Mouse (Mus musculus): ENCODE measurements around the gene Tmed4.

Gene Tmed4

GRCm38 (mm10) chr11:6274387-6275093 is at the start of gene Tmed4:
Tmed4 (minus strand) TSS chr11:6274870.
- DNase-seq (ENCODE audit: low spot score), result peak; percentile 98

DNA sequence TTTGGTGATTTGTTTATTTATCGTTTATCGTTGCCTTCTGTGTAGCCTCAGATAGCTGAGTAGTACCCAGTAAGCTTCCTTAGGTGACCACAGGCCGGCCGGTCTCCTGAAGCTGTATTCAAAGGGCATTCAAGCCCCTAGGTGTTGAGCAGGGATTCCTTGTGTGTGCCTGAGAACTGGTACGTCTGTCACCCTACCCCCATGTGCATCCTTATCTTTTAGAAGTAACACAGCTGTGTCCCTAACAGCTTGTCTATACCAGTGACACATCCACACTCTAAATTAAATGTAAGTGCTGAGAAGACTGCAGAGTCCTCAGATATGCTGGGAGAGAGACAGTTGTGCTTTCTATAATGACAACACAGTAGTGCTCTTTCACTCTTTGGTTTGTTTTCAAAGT is 48.7 kb upstream of the Tmed4 start:
- DNase-seq (ENCODE audit: low spot score), result no peak

DNA sequence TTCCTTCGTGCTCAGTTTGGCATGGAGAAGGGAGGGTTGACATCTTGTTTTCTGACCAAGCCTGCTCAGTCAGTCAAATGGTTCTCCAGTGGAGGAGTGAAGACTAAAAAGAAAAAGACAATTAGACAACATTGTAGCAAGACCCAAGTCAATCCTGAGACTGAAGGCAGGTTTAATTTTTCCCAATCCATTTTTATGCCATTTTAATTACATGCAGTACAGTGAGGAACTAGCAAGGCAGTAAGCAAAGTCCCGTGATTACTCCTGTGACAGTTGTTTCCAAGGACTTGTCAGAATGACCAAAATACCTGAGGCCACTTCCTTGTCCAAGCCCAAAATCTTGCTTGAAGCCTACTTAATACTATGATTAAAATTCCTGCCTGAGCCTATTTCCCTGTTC is 47.4 kb upstream of the Tmed4 start:
- DNase-seq (ENCODE audit: low spot score), result no peak

DNA sequence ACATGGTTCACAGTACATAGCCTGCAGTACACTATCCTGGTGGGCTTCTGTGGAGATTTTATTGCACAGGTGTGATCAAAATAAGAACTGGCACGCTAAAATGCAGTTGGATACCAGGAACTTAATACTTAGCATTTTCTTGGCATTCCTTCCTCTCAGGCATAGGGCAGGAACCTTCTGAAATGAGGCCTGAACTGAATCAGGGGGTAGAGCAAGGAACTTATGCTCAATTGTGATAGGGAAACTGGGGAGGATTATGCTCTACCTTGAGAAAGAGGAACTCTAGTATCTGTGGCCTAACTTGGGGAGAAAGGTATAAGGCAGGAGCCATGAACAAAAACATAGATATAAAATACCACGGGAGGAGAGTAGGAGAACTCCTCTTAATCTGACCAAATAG is 44.7 kb upstream of the Tmed4 start:
- no peak for DNase-seq (ENCODE audit: low spot score)

DNA sequence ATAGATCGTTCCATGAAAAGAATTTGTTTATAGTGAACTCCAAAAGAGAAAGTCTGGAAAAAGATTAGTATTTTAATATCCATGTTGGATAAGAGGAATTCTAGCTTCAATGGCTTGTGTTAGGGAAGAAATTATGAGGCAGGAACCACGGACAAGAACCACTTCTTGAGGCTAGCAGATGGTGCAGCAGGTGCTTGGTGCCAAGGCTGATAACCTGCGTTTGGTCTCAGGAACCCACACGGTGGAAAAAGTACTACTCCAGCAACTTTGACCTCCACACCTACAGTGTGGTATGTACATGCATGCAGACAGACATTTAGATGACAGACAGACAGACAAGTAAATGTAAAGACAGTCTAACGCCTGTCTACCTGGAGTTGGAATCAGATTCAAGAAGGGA is 43.9 kb upstream of the Tmed4 start:
- no peak for DNase-seq (ENCODE audit: low spot score)

DNA sequence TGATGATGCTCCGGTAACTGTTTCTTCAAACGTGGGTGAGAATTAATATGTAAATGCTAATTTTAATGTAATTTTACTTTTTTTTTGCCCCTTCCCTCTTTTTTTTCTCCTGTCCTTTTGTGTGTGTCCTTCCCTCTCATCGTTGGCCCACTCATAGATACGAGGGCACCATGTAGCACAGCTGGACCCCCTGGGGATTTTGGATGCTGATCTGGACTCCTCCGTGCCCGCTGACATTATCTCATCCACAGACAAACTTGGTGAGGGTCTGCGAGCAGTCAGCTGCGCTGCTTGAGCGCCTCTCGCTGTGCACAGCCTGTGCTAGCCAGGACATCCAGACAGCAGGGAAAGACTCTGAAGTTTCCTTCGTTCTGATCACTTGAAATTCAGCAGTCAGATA is 42.2 kb upstream of the Tmed4 start:
- DNase-seq (ENCODE audit: low spot score), result no peak

DNA sequence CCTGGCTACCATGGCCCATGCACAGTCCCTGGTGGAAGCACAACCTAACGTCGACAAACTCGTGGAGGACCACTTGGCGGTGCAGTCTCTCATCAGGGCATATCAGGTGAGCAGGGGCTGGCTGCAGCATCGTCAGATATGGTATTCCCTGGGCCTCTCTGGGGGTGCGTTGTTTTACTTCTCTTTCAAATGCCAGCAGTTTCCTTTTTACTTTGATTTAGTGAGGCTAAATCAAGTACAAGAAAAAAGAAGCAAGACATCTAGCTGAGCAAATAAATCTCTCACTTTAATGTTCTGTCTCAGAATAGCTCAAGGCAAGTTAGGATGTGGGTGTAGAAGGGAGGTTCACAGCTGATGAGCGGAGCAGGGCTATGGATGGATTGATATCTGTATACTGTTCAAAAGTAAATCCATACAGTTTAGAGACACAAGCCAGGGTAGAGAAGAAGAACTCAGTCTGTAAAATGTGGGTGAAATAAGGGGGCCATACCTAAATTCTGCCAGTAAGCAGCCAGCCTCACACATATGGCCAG is 39.3 kb upstream of the Tmed4 start:
- DNase-seq (ENCODE audit: low spot score), result no peak

- DNase-seq (ENCODE audit: low spot score), result no peak
Measured at GRCm38 (mm10) chr11:6308181-6308580, 33.5 kb upstream of the Tmed4 start.

GRCm38 (mm10) chr11:6305943-6306430 is 31.3 kb upstream of the Tmed4 start:
- no peak for DNase-seq (ENCODE audit: low spot score)

DNA sequence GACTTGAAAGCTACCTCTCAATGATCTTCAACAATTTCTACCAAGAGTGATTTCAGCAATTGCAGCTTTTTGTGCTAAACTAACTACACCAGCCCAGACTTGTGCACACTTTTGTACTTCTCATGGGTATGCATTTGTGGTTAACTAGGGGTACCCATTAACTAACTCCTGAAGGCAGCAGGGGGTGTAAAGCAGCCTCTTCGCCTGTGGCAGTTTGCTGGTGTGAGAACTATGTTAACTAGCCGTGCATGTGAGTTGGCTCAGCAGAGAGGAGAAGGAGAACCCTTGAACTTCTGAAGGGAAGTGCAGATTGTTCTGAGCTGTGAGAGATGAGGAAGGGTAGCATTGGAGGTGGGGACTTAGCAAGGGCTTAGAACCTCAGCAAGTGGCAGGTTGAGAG is 28.1 kb upstream of the Tmed4 start:
- no peak for DNase-seq (ENCODE audit: low spot score)

DNA sequence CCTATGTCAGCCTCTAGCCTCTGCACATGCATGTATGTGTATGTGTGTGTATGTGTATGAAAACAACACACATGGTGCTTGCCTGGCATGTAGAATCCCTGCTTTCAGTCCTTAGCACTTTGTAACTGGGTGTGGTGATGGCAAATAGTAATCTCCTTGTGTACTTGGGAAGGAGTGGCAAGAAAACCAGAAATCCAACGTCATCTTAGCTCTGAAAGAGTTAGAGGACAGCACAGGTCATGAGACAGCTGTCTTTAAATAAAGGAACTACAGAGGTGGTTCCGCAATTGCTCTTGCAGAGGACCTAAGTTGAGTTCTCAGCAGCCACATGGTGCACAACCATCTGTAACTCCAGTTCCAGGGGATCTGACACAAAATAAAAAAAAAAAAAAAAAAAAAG is 24.8 kb upstream of the Tmed4 start:
- DNase-seq (ENCODE audit: low spot score), result peak; percentile 34

DNA sequence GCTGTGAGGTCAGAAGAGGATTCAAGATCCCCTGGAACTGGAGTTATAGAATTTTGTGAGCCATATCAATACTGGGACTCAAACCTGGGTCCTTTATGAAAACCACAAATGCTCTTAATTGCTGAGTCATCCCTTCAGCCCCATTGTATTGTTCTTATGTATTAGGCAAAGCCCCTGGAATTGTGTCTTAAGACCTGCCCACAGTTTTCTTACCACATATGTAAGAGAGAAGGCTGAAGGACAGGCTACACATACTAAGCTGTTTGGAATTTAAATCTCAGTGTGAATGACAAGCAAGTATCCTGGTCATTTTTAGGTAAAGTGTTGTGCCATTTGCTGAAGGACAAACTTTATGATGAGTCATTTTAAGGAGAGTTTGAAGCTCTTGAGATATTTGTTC is 21.4 kb upstream of the Tmed4 start:
- DNase-seq (ENCODE audit: low spot score), result no peak

- no peak for DNase-seq (ENCODE audit: low spot score)
Measured at GRCm38 (mm10) chr11:6294632-6295031, 20.0 kb upstream of the Tmed4 start.

DNA sequence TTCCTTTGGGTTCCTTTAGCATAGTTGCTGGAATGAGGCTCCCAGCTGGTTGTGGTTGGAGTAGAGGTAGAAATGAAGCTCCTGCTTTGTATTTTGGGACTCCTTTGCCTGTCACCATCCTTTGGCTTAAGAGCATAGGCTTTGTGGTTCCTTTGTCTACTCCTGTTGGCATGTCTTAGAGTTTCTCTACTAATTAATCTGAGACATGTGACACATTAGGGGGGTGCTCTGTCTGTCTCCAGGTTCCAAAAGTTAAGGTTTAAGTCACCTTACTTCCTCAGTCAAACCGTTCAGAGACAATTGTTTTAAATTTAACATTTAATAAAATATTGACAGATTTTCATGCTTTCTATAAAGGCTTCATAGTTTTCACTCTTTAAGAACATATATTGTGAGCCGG is 18.9 kb upstream of the Tmed4 start:
- DNase-seq (ENCODE audit: low spot score), result no peak

GRCm38 (mm10) chr11:6292988-6293349 is 18.3 kb upstream of the Tmed4 start:
- no peak for DNase-seq (ENCODE audit: low spot score)

DNA sequence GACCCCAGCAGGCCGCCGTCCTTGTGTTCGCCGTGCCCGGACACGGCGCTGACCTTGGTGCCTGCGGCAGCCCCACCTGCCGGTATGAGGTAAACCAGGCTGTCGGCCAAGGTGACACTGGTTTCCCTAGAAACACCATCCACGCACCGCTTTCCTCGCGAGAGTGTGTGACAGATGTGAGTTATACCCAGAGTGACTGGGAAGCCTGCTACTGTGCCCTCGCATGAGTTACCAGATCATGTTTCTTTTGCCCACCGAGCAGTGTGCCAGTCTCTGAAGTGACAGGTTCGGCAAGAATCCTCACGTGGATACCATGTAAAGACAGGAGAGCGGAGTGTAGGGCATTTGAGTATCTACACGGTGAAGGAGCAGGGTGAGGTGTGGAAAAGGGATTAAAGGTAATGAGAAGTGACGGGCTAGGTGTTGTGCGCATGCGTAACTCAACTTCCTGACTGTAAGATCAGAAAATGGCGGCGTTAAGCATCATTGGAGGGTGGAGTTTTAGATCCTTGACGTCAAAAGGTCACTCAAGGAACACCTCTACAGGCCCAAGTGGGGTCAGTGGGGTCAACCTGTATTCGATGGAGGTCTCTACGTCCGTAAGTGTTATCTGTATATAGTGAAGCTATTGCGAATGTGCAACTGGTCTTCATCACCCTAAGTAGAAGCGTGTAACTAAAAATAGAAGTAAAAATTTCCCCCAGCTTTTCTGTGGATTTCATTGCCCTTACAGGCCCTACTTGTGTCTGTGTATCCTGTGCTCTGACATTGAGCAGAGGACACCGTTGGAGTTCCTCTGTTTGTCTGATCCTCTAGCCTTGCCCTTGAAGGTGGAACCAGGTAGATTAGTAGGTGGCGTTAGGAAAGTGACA is 17.7 kb upstream of the Tmed4 start:
- peak; percentile 66 for DNase-seq (ENCODE audit: low spot score)

DNA sequence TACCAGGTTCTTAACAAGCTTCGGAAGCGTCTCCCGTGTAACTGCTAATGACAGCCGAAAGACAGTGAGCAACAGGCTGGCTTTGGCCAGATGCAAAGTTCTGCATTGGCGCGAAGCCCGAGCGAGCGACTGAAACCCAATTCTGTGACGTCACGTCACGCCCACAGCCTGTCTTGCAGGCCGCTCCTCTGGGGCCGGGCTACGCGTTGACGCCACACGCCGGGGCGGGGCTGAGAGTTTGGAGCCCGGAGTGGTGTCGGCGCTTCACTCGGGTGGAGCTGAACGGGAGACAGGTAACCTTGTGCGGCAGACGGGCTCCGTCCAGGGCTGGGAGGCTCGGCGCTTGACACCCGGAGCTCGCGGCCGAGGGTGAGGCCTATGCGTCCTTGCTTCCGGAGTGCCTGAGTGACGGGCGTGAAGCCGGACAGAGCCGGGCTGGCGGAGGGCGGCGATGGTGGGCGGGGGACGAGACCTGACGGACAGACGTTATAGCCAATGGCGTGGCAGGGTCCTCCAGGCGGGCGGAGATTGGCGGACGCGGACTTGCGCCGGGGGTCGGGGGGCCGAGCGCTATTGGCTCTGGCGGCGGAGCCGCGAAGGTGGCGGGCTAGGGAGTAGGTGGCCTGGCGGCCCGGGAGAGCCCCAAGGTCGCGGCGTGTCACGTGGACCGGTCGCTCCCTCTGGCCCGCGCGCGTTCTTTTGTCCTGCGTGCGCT is 16.9 kb upstream of the Tmed4 start, which contains the start of gene Ogdh:
Ogdh (plus strand) TSS at position 233 of the 715 bp plus-strand sequence.
- DNase-seq (ENCODE audit: low spot score), result peak; percentile 99

DNA sequence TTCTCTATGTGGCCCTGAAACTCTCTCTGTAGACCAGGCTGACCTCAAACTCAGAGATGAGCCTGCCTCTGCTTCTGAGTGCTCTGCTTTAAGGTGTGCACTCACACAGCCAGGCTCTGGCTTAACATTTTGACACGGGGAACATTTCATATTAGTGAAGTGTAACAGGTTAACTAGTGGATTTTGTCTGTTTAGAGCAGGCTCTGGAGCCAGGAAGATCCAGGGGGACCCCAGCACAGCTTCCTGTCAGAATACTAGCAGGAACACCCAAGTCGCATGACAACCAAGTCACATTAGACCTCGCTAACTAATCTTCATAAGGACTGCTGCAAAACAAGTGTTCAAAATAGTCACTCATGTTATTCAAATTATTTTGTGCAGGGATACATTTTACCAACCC is 16.2 kb upstream of the Tmed4 start:
- no peak for DNase-seq (ENCODE audit: low spot score)

GRCm38 (mm10) chr11:6290138-6290537 is 15.5 kb upstream of the Tmed4 start:
- DNase-seq (ENCODE audit: low spot score), result no peak

- peak; percentile 34 for DNase-seq (ENCODE audit: low spot score)
Measured at GRCm38 (mm10) chr11:6282940-6283339, 8.3 kb upstream of the Tmed4 start.

GRCm38 (mm10) chr11:6276466-6276865 is 1.8 kb upstream of the Tmed4 start:
- no peak for DNase-seq (ENCODE audit: low spot score)

DNA sequence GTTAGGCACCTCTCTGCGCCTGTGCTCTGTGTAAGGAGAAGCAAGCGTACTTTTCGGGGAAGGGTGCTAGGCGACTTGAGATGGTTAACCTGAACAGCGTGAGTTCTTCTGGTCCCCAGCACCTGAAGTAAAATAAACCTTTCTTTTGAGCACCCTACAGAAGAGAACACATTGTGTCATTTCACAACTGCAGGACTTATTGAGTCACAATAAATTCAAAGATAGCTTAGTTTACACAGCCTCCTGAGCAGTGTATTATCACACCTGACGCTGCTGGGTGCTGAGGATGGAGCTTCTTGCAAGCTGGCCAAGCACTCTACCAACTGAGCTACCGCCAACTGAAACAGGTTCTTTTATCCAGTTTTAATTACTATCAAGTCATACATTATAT is 419 bp upstream of the Tmed4 start:
- DNase-seq (ENCODE audit: low spot score), result no peak

Measured in lung, postnatal 25 days (tissue).